Mouse (Mus musculus) urinary bladder, adult 18-20 months (tissue): ENCODE data around the gene Slf2.

Experiments
- DNase-seq, 2 experiments: peaks; one replicate each; pipeline ENCODE4 v3.0.0; 2022; ENCODE audit warnings: low spot score in 2 of 2, mixed read lengths in 2 of 2

The Slf2 gene

GRCm38 (mm10) chr19:44930744-44931453 lies at the start of gene Slf2:
TSS of gene Slf2 (plus strand) at chr19:44931151.
- DNase-seq: peak; percentile 97 to 99

- no peak for DNase-seq
Measured at GRCm38 (mm10) chr19:44882552-44883024, 48.4 kb upstream of the Slf2 start.

- no peak for DNase-seq
Measured at GRCm38 (mm10) chr19:44884331-44884730, 46.6 kb upstream of the Slf2 start.

- no peak for DNase-seq
Measured at GRCm38 (mm10) chr19:44886475-44886874, 44.5 kb upstream of the Slf2 start.

- DNase-seq: peak in 1 of 2 experiments; percentile 54
Measured at GRCm38 (mm10) chr19:44887679-44888235, 43.2 kb upstream of the Slf2 start.

- DNase-seq: no peak
Measured at GRCm38 (mm10) chr19:44889548-44889947, 41.4 kb upstream of the Slf2 start.

GRCm38 (mm10) chr19:44891446-44891845 lies 39.5 kb upstream of the Slf2 start:
- DNase-seq: no peak

GRCm38 (mm10) chr19:44893231-44893871 lies 37.6 kb upstream of the Slf2 start:
- no peak for DNase-seq

- peak; percentile 33 to 56 for DNase-seq
Measured at GRCm38 (mm10) chr19:44895245-44895644, 35.7 kb upstream of the Slf2 start.

- no peak for DNase-seq
Measured at GRCm38 (mm10) chr19:44896450-44896849, 34.5 kb upstream of the Slf2 start.

GRCm38 (mm10) chr19:44897521-44897920 lies 33.4 kb upstream of the Slf2 start:
- DNase-seq: no peak

- no peak for DNase-seq
Measured at GRCm38 (mm10) chr19:44898646-44899045, 32.3 kb upstream of the Slf2 start.

- DNase-seq: no peak
Measured at GRCm38 (mm10) chr19:44899104-44899793, 31.7 kb upstream of the Slf2 start.

GRCm38 (mm10) chr19:44899947-44900773 lies 30.8 kb upstream of the Slf2 start:
- no peak for DNase-seq

- no peak for DNase-seq
Measured at GRCm38 (mm10) chr19:44901047-44901446, 29.9 kb upstream of the Slf2 start.

GRCm38 (mm10) chr19:44902324-44902723 lies 28.6 kb upstream of the Slf2 start:
- peak in 1 of 2 experiments; percentile 72 for DNase-seq

GRCm38 (mm10) chr19:44903343-44904000 lies 27.5 kb upstream of the Slf2 start:
- no peak for DNase-seq

- no peak for DNase-seq
Measured at GRCm38 (mm10) chr19:44904141-44904720, 26.7 kb upstream of the Slf2 start.

GRCm38 (mm10) chr19:44905316-44905715 lies 25.6 kb upstream of the Slf2 start:
- DNase-seq: no peak
